17 mouse cellular contexts compared by ENCODE assay signal in the genomic region with DNA sequence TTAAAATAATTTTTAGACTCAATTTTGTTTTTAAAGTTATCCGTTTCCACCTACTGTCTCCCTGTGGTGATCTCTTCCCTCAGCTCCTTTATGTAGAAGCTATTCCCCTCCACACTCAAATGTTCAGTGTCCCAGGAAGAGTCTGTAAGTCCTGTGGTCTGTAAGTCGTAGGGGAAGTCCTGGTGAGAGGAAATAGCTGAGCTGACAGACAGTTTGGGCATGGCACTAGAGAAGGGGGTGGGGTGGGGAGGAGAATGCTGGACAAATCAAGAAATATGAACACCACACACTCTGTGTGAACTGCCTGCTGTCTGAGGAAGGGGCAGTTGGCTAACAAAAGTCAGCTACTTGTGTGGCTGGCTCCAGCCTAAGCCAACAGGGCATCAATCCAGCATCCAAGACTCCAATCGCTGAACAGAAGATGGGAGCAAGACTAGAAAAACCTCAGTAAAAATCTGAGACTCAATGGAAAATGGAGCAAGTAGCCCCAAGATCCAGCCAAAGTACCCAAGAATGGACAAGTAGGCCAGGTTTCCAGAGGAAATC.
DNase-seq lines count a peak whose midpoint lies in the region; ATAC-seq and TF ChIP-seq lines count a peak whose summit lies in the region.
"Had no signal": no experiment of that assay in that cellular context is flagged by ENCODE, and none has a peak within 500 bp of the region (broad histone marks: within the 10 kb centered on the region; RNA-seq: fewer than 3 reads in every experiment).

No protein-coding gene starts in this region.

- 59% methylated on average over 3 of the region's 3 CpGs for WGBS in hindbrain, postnatal 0 days
- WGBS in hindbrain, embryonic 16.5 days, result 67% methylated on average over 3 of the region's 3 CpGs
- WGBS in midbrain, postnatal 0 days, result 76% methylated on average over 3 of the region's 3 CpGs
- 88% methylated on average over 3 of the region's 3 CpGs for WGBS in midbrain, embryonic 14.5 days

- peak; percentile 47; the same call in 1 of the 2 replicates for ATAC-seq in hindbrain, postnatal 0 days
- no peak for ATAC-seq in hindbrain, embryonic 16.5 days
- ATAC-seq in midbrain, postnatal 0 days (ENCODE audit: low FRiP score), result no peak
- ATAC-seq in midbrain, embryonic 14.5 days (ENCODE audit: low FRiP score, low TSS enrichment), result no peak
- ATAC-seq in hematopoietic stem cell, adult 5-6 weeks (replicated peaks in 1 of 2; ENCODE audit: insufficient read depth in 1 of 2, low FRiP score in 2 of 2, low TSS enrichment in 1 of 2, low read depth in 1 of 2, poor library complexity in 2 of 2, severe bottlenecking in 2 of 2), result peak; percentile 43 to 75; a peak in 3 of 4 replicates
- ATAC-seq: forebrain, embryonic 16.5 days; midbrain, embryonic 15.5 days had no signal

- peak overlapping the region; percentile 5; the same call in 1 of the 2 replicates for H3K27ac ChIP-seq in hindbrain, postnatal 0 days
- H3K27ac ChIP-seq in hindbrain, embryonic 16.5 days (ENCODE audit: low read depth, low read length), result no peak overlapping the region
- H3K27ac ChIP-seq in midbrain, postnatal 0 days (ENCODE audit: low read depth, low read length), result no peak overlapping the region
- no peak overlapping the region for H3K27ac ChIP-seq in midbrain, embryonic 14.5 days (replicated peaks; ENCODE audit: low read depth, low read length)
- H3K27ac ChIP-seq: embryonic facial prominence, embryonic 13.5 days; liver, embryonic 14.5 days; midbrain, embryonic 15.5 days had no signal

- no peak overlapping the region for H3K4me3 ChIP-seq in hindbrain, postnatal 0 days (ENCODE audit: low read length)
- H3K4me3 ChIP-seq in hindbrain, embryonic 16.5 days (ENCODE audit: low read length), result no peak overlapping the region
- H3K4me3 ChIP-seq in midbrain, postnatal 0 days (ENCODE audit: low read depth, low read length), result no peak overlapping the region
- H3K4me3 ChIP-seq in midbrain, embryonic 14.5 days (replicated peaks; ENCODE audit: low read depth, low read length), result no peak overlapping the region
- H3K4me3 ChIP-seq: embryonic facial prominence, embryonic 13.5 days; midbrain, embryonic 15.5 days had no signal

- no peaks in the 10 kb centered on the region for H3K36me3 ChIP-seq in hindbrain, postnatal 0 days (ENCODE audit: insufficient read depth, low read length)
- no peaks in the 10 kb centered on the region for H3K36me3 ChIP-seq in hindbrain, embryonic 16.5 days (ENCODE audit: control insufficient read depth, insufficient read depth, low read length)
- no peaks in the 10 kb centered on the region for H3K36me3 ChIP-seq in midbrain, postnatal 0 days (ENCODE audit: insufficient read depth, low read length)
- peaks cover 6% of the 10 kb centered on the region; the same call in 1 of the 2 replicates for H3K36me3 ChIP-seq in midbrain, embryonic 14.5 days (ENCODE audit: control insufficient read depth, insufficient read depth, low read length)
- H3K36me3 ChIP-seq: midbrain, embryonic 15.5 days had no signal

- no peak overlapping the region for H3K9ac ChIP-seq in hindbrain, postnatal 0 days (replicated peaks; ENCODE audit: low read length)
- H3K9ac ChIP-seq in hindbrain, embryonic 16.5 days (ENCODE audit: low read depth, low read length), result no peak overlapping the region
- H3K9ac ChIP-seq in midbrain, postnatal 0 days (replicated peaks; ENCODE audit: low read length, poor library complexity, severe bottlenecking), result no peak overlapping the region
- no peak overlapping the region for H3K9ac ChIP-seq in midbrain, embryonic 14.5 days (replicated peaks; ENCODE audit: low read length)
- H3K9ac ChIP-seq: embryonic facial prominence, embryonic 13.5 days; liver, embryonic 14.5 days; midbrain, embryonic 15.5 days had no signal

- H3K4me1 ChIP-seq in hindbrain, postnatal 0 days (ENCODE audit: insufficient read depth, low read length), result peaks cover 17% of the 10 kb centered on the region; the same call in 1 of the 2 replicates
- peaks cover 3% of the 10 kb centered on the region for H3K4me1 ChIP-seq in hindbrain, embryonic 16.5 days (ENCODE audit: control insufficient read depth, insufficient read depth, low read depth, low read length)
- H3K4me1 ChIP-seq in midbrain, postnatal 0 days (ENCODE audit: insufficient read depth, low read length), result no peaks in the 10 kb centered on the region
- H3K4me1 ChIP-seq in midbrain, embryonic 14.5 days (ENCODE audit: control insufficient read depth, insufficient read depth, low read length), result no peaks in the 10 kb centered on the region
- H3K4me1 ChIP-seq: midbrain, embryonic 15.5 days had no signal

- no peak overlapping the region for H3K4me2 ChIP-seq in hindbrain, postnatal 0 days (ENCODE audit: low read depth, low read length)
- H3K4me2 ChIP-seq in hindbrain, embryonic 16.5 days (ENCODE audit: low read length), result no peak overlapping the region
- H3K4me2 ChIP-seq in midbrain, postnatal 0 days (ENCODE audit: low read depth, low read length, poor library complexity, severe bottlenecking), result no peak overlapping the region
- no peak overlapping the region for H3K4me2 ChIP-seq in midbrain, embryonic 14.5 days (ENCODE audit: low read length)
- H3K4me2 ChIP-seq: embryonic facial prominence, embryonic 13.5 days; midbrain, embryonic 15.5 days had no signal

- H3K27me3 ChIP-seq in hindbrain, postnatal 0 days (ENCODE audit: insufficient read depth, low read length), result no peaks in the 10 kb centered on the region
- H3K27me3 ChIP-seq in hindbrain, embryonic 16.5 days (replicated peaks; ENCODE audit: control insufficient read depth, insufficient read depth, low read length), result no peaks in the 10 kb centered on the region
- H3K27me3 ChIP-seq in midbrain, postnatal 0 days (ENCODE audit: insufficient read depth, low read length), result no peaks in the 10 kb centered on the region
- no peaks in the 10 kb centered on the region for H3K27me3 ChIP-seq in midbrain, embryonic 14.5 days (ENCODE audit: control insufficient read depth, insufficient read depth, low read length)
- H3K27me3 ChIP-seq: embryonic facial prominence, embryonic 13.5 days; midbrain, embryonic 15.5 days had no signal

- TF ChIP-seq CTCF in hindbrain, postnatal 0 days (IDR thresholded peaks at IDR 0.05; ENCODE audit: low read depth), result no peak
- no peak for TF ChIP-seq CTCF in midbrain, postnatal 0 days (IDR thresholded peaks at IDR 0.05)

- peak; percentile 48 for DNase-seq in hindbrain, postnatal 0 days (ENCODE audit: low spot score)
- peak; percentile 51 for DNase-seq in midbrain, postnatal 0 days (ENCODE audit: low spot score)
- no peak for DNase-seq in midbrain, embryonic 14.5 days
- no peak for DNase-seq in thymus, adult 18-20 months
- DNase-seq in right cerebral cortex, postnatal 4 days, result no peak
- DNase-seq: adrenal gland, adult 2 months; cerebellum, adult 18-20 months; heart, postnatal 10 days; kidney, postnatal 25 days; right cerebral cortex, adult 18-20 months; spleen, adult 18-20 months had no signal

- H3K9me3 ChIP-seq in hindbrain, postnatal 0 days (ENCODE audit: low read length), result no peaks in the 10 kb centered on the region
- no peaks in the 10 kb centered on the region for H3K9me3 ChIP-seq in hindbrain, embryonic 16.5 days (ENCODE audit: control insufficient read depth, low read length)
- no peaks in the 10 kb centered on the region for H3K9me3 ChIP-seq in midbrain, postnatal 0 days (ENCODE audit: low read length)
- no peaks in the 10 kb centered on the region for H3K9me3 ChIP-seq in midbrain, embryonic 14.5 days (ENCODE audit: control insufficient read depth, low read length)
- H3K9me3 ChIP-seq: embryonic facial prominence, embryonic 13.5 days; midbrain, embryonic 15.5 days had no signal

Comparison
In these comparisons a context has a peak if more than half of its experiments do, and no peak if none do; other contexts are left out.
1. ATAC-seq: peak in hindbrain, postnatal 0 days (single experiment) and hematopoietic stem cell, adult 5-6 weeks (2 of 2); none in hindbrain, embryonic 16.5 days (single experiment), midbrain, postnatal 0 days (single experiment) and midbrain, embryonic 14.5 days (single experiment).
2. DNase-seq: peak in hindbrain, postnatal 0 days (single experiment) and midbrain, postnatal 0 days (single experiment); none in midbrain, embryonic 14.5 days (single experiment), thymus, adult 18-20 months (0 of 2) and right cerebral cortex, postnatal 4 days (single experiment).